Mouse (Mus musculus) heart, embryonic 16.5 days (tissue): ENCODE measurements around the gene Far2. TPM values are rescaled to one million over a fixed set of nuclear protein-coding genes. Genes with fewer than 3 reads are reported as not detected.

Source experiments
- ATAC-seq: fragments of 200-750 bp; cut with Nextera tagmentation; replicated peaks from 2 replicates; pipeline ENCODE4 v1.8.0; 2017; ENCODE audit warnings: moderate number of reproducible peaks; ENCODE audit not compliant: insufficient read depth, low FRiP score; ENCODE audit errors: extremely low read depth
- H3K27ac ChIP-seq: fragments of 300-500 bp; sonication (generic); 2 replicates; pipeline ENCODE4 v1.5.1; 2014; ENCODE audit warnings: mild to moderate bottlenecking, low read length, control low read depth, moderate library complexity
- H3K27me3 ChIP-seq: fragments of 300-500 bp; sonication (generic); 2 replicates; pipeline ENCODE4 v1.6.1; 2014; ENCODE audit warnings: low read length, mixed read lengths; ENCODE audit not compliant: control insufficient read depth, insufficient read depth
- H3K36me3 ChIP-seq: fragments of 300-500 bp; sonication (generic); 2 replicates; pipeline ENCODE4 v1.6.1; 2014; ENCODE audit not compliant: control insufficient read depth, insufficient read depth
- H3K4me1 ChIP-seq: fragments of 300-500 bp; sonication (generic); 2 replicates; pipeline ENCODE4 v1.6.1; 2014; ENCODE audit warnings: low read length, mixed read lengths; ENCODE audit not compliant: control insufficient read depth, insufficient read depth
- H3K4me2 ChIP-seq: fragments of 300-500 bp; sonication (generic); 2 replicates; pipeline ENCODE4 v1.6.1; 2014; ENCODE audit warnings: low read depth, mild to moderate bottlenecking, control low read depth, low read length
- H3K4me3 ChIP-seq: fragments of 300-500 bp; sonication (generic); 2 replicates; pipeline ENCODE4 v1.5.1; 2014; ENCODE audit warnings: mild to moderate bottlenecking, control low read depth, low read length
- H3K9ac ChIP-seq: fragments of 300-500 bp; sonication (generic); 2 replicates; pipeline ENCODE4 v1.6.1; 2014; ENCODE audit warnings: low read length, control low read depth
- H3K9me3 ChIP-seq: fragments of 300-500 bp; sonication (generic); replicated peaks from 2 replicates; pipeline ENCODE4 v1.6.1; 2016; ENCODE audit warnings: low read length; ENCODE audit not compliant: control insufficient read depth
- WGBS: fragments of 180-500 bp; shearing (Covaris S2); extraction: QIAGEN DNeasy Blood & Tissue Kit; methylation state at CpG from one replicate; pipeline ENCODE4 v1.1.7; 2014; 5-methylcytosine and 5-hydroxymethylcytosine counted together
- polyA plus RNA-seq: library from polyadenylated mRNA; unstranded; fragments of >200 nt; fragmentation: Nextera tagmentation; extraction: Ambion mirVana; gene quantifications from 2 replicates; pipeline ENCODE4 v1.2.1, GENCODE M21; 2015

Far2 gene
- polyA plus RNA-seq, 1 experiment from 2014 or later, result 1.1 TPM

DNA sequence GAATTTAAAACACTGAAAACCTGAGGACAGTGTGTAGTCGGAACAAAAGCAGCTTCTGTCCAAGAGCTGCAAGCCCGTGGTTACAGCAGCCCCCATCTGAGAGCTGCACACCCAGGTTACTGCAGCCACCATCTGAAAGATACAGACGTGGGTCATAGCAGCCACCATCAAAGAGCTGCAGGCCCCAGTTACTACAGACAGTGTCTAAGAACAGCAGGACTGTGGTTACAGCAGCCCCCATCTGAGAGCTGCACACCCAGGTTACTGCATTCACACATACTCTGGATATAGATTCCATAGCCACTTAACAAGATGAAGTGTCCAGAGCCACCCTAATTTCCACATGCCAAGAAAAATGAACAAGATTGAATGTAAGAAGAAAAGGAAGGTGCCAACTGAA is 180.5 kb downstream of the Far2 start:
- no peak for ATAC-seq
- H3K27ac ChIP-seq, result no peak overlapping the region
- no peaks in the 10 kb centered on the region for H3K4me1 ChIP-seq
- no peaks in the 10 kb centered on the region for H3K9me3 ChIP-seq
- no peak overlapping the region for H3K4me3 ChIP-seq
- no peak overlapping the region for H3K4me2 ChIP-seq
- no peaks in the 10 kb centered on the region for H3K36me3 ChIP-seq
- H3K9ac ChIP-seq, result no peak overlapping the region
- 65% methylated on average over 3 of the region's 3 CpGs for WGBS
- no peaks in the 10 kb centered on the region for H3K27me3 ChIP-seq

Other genes with a start within 250 kb of the Far2 start
- gene Ergic2, start 165.1 kb downstream of the Far2 start, polyA plus RNA-seq, result 144 and 148 TPM in 2 replicates